ENCODE assay signal across 8 mouse cellular contexts in the genomic region with DNA sequence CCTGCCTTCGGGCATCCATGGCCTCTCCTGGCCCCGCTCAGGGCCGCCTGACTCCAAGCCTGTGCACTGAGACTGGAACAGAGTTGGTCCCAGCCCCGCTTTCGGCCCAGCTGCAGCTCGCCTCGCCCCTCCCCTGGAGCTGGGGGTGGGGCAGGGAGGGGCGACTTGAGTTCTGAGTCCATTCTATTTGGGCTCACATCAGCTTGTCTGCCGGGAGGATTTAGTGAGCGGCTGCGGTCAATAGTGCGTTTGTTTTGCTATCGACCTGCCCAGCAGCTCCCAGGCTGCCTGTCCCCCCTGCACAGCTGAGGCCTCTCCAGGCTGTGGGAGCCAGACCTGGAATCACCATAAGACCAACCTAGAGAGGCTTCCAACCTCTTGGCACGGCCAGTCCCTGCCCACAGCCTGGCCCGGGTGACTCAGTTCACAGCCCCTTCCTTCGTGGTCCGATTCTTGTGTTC. TPM values are rescaled to one million over a fixed set of nuclear protein-coding genes. Genes with fewer than 3 reads are reported as not detected.
DNase-seq lines count a peak whose midpoint lies in the region; ATAC-seq lines count a peak whose summit lies in the region.

No protein-coding gene starts in this region.

- H3K27me3 ChIP-seq in heart, embryonic 11.5 days (ENCODE audit: control insufficient read depth, insufficient read depth, low read length): peaks cover 33% of the 10 kb centered on the region
- peaks cover 43% of the 10 kb centered on the region for H3K27me3 ChIP-seq in midbrain, embryonic 13.5 days

- peak; percentile 70 for DNase-seq in NIH3T3 (ENCODE audit: low read depth)
- DNase-seq in embryo, embryonic 9.5 days (ENCODE audit: extremely low spot score): peak; percentile 49
- DNase-seq in kidney, adult 9 months: peak; percentile 68
- no peak for DNase-seq in cerebellum, postnatal 14 days
- no peak for DNase-seq in yolk sac, embryonic 10.5 days (ENCODE audit: low spot score)

- H3K4me2 ChIP-seq in heart, embryonic 11.5 days: peak overlapping the region; percentile 8; the same call in 1 of the 2 replicates
- H3K4me2 ChIP-seq in midbrain, embryonic 13.5 days (replicated peaks): peak overlapping the region; percentile 28; the same call in 1 of the 2 replicates

- no peaks in the 10 kb centered on the region; the same call in 1 of the 2 replicates for H3K36me3 ChIP-seq in heart, embryonic 11.5 days (ENCODE audit: control insufficient read depth, insufficient read depth, low read length)
- H3K36me3 ChIP-seq in midbrain, embryonic 13.5 days: no peaks in the 10 kb centered on the region

- peak overlapping the region; percentile 82 for H3K27ac ChIP-seq in heart, embryonic 11.5 days (ENCODE audit: low read depth, low read length)
- peak overlapping the region; percentile 78 for H3K27ac ChIP-seq in midbrain, embryonic 13.5 days

- peak overlapping the region; percentile 39; the same call in 1 of the 2 replicates for H3K9ac ChIP-seq in heart, embryonic 11.5 days (ENCODE audit: low read depth, low read length)
- H3K9ac ChIP-seq in midbrain, embryonic 13.5 days (replicated peaks): peak overlapping the region; percentile 29

- H3K4me3 ChIP-seq in heart, embryonic 11.5 days (ENCODE audit: low read depth, low read length): no peak overlapping the region
- no peak overlapping the region for H3K4me3 ChIP-seq in midbrain, embryonic 13.5 days (replicated peaks)

- WGBS in heart, embryonic 11.5 days (ENCODE audit: insufficient replicate concordance): 19% methylated on average over 17 of the region's 17 CpGs
- WGBS in midbrain, embryonic 13.5 days: 9% methylated on average over 17 of the region's 17 CpGs

- H3K9me3 ChIP-seq in heart, embryonic 11.5 days (replicated peaks; ENCODE audit: control insufficient read depth, low read length): no peaks in the 10 kb centered on the region
- H3K9me3 ChIP-seq in midbrain, embryonic 13.5 days: no peaks in the 10 kb centered on the region

- peaks cover 55% of the 10 kb centered on the region for H3K4me1 ChIP-seq in heart, embryonic 11.5 days (ENCODE audit: control insufficient read depth, insufficient read depth, low read length)
- H3K4me1 ChIP-seq in midbrain, embryonic 13.5 days (replicated peaks): peaks cover 79% of the 10 kb centered on the region

- no peak for ATAC-seq in heart, embryonic 11.5 days (replicated peaks; ENCODE audit: insufficient number of reproducible peaks, low FRiP score, low TSS enrichment)
- ATAC-seq in midbrain, embryonic 13.5 days: peak; percentile 59
- no peak for ATAC-seq in cerebellum, adult (ENCODE audit: insufficient number of reproducible peaks, low FRiP score, low TSS enrichment)

RNA-seq across cellular contexts. Expression of a gene that starts 29.1 kb away (rescaled TPM):
- 0.79 and 0.97 TPM in 2 replicates for polyA plus RNA-seq in heart, embryonic 11.5 days (2014; fragmentation: Nextera tagmentation; extraction: Ambion mirVana)
- 8.3 and 9.2 TPM in 2 replicates for polyA plus RNA-seq in midbrain, embryonic 13.5 days (2015; fragmentation: Nextera tagmentation; extraction: Ambion mirVana)

Comparison
In these comparisons a context has a peak if more than half of its experiments do, and no peak if none do; other contexts are left out.
1. DNase-seq: peak in NIH3T3 (single experiment), embryo, embryonic 9.5 days (single experiment) and kidney, adult 9 months (single experiment); none in cerebellum, postnatal 14 days (0 of 2) and yolk sac, embryonic 10.5 days (single experiment).